Mouse (Mus musculus): ENCODE measurements around the gene Slc5a11.

GRCm38 (mm10) chr7:123196432-123196831 is 18.1 kb upstream of the Slc5a11 start:
- TF ChIP-seq CTCF (IDR thresholded peaks at IDR 0.05) (no peak), EP300 (IDR thresholded peaks at IDR 0.05) (no peak)
